ENCODE assay signal across 9 mouse cellular contexts in the genomic region with DNA sequence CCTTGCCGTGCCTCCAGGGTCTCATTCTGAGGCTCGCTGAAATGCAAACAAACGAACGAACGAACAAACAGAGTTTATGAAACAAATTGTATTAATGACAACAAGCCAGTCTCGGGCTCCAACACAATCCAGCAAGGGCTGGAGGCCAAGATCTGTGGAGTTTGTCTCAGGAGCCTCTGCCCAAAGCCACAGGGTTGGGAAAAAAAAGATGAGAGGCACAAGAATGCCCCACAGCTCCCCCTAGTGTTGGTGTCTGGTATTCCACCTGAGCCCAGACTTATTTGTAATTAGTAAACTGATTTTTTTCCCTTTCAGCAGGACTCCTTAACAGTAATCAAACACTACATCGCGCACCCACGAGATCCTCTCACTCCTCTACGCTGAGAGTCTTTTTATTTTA. TPM values are rescaled to one million over a fixed set of nuclear protein-coding genes. Genes with fewer than 3 reads are reported as not detected.
DNase-seq lines count a peak whose midpoint lies in the region; ATAC-seq and TF ChIP-seq lines count a peak whose summit lies in the region.
"Had no signal": no experiment of that assay in that cellular context is flagged by ENCODE, and none has a peak within 500 bp of the region (broad histone marks: within the 10 kb centered on the region; RNA-seq: fewer than 3 reads in every experiment).

No protein-coding gene starts in this region.

- no peak overlapping the region for H3K27ac ChIP-seq in hindbrain, embryonic 11.5 days (ENCODE audit: low read depth, low read length)
- no peak overlapping the region for H3K27ac ChIP-seq in hindbrain, embryonic 12.5 days
- H3K27ac ChIP-seq in midbrain, postnatal 0 days (ENCODE audit: low read depth, low read length) = no peak overlapping the region
- H3K27ac ChIP-seq in testis, adult 2 months (ENCODE audit: control insufficient read depth, insufficient read depth, low read depth, low read length) = no peak overlapping the region
- H3K27ac ChIP-seq: embryonic facial prominence, embryonic 13.5 days had no signal

- H3K27me3 ChIP-seq in hindbrain, embryonic 11.5 days (ENCODE audit: control insufficient read depth, insufficient read depth, low read length) = no peaks in the 10 kb centered on the region
- H3K27me3 ChIP-seq in hindbrain, embryonic 12.5 days = no peaks in the 10 kb centered on the region
- no peaks in the 10 kb centered on the region for H3K27me3 ChIP-seq in midbrain, postnatal 0 days (ENCODE audit: insufficient read depth, low read length)
- no peaks in the 10 kb centered on the region for H3K27me3 ChIP-seq in testis, adult 2 months (ENCODE audit: control insufficient read depth, insufficient read depth, low read length)
- H3K27me3 ChIP-seq: embryonic facial prominence, embryonic 13.5 days had no signal

- no peaks in the 10 kb centered on the region for H3K36me3 ChIP-seq in hindbrain, embryonic 11.5 days (ENCODE audit: control insufficient read depth, insufficient read depth, low read length)
- H3K36me3 ChIP-seq in hindbrain, embryonic 12.5 days = no peaks in the 10 kb centered on the region
- H3K36me3 ChIP-seq in midbrain, postnatal 0 days (ENCODE audit: insufficient read depth, low read length) = no peaks in the 10 kb centered on the region
- no peaks in the 10 kb centered on the region for H3K36me3 ChIP-seq in testis, adult 2 months (ENCODE audit: control insufficient read depth, insufficient read depth, low read length)
- H3K36me3 ChIP-seq: embryonic facial prominence, embryonic 13.5 days had no signal

- H3K9ac ChIP-seq in hindbrain, embryonic 11.5 days (ENCODE audit: low read depth, low read length) = no peak overlapping the region
- H3K9ac ChIP-seq in hindbrain, embryonic 12.5 days = no peak overlapping the region
- H3K9ac ChIP-seq in midbrain, postnatal 0 days (replicated peaks; ENCODE audit: low read length, poor library complexity, severe bottlenecking) = no peak overlapping the region
- H3K9ac ChIP-seq: embryonic facial prominence, embryonic 13.5 days had no signal

- no peaks in the 10 kb centered on the region for H3K4me1 ChIP-seq in hindbrain, embryonic 11.5 days (replicated peaks; ENCODE audit: control insufficient read depth, insufficient read depth, low read length)
- peaks cover 4% of the 10 kb centered on the region; the same call in 1 of the 2 replicates for H3K4me1 ChIP-seq in hindbrain, embryonic 12.5 days
- no peaks in the 10 kb centered on the region for H3K4me1 ChIP-seq in midbrain, postnatal 0 days (ENCODE audit: insufficient read depth, low read length)
- peaks cover 5% of the 10 kb centered on the region for H3K4me1 ChIP-seq in testis, adult 2 months (ENCODE audit: control insufficient read depth, insufficient read depth, low read length)
- H3K4me1 ChIP-seq: embryonic facial prominence, embryonic 13.5 days had no signal

- peak; percentile 78 for TF ChIP-seq CTCF in midbrain, postnatal 0 days (IDR thresholded peaks at IDR 0.05)
- peak; percentile 44; the same call in 1 of the 2 replicates for TF ChIP-seq CTCF in testis, adult 2 months (IDR thresholded peaks at IDR 0.05; ENCODE audit: control insufficient read depth, insufficient read depth, insufficient replicate concordance, low read depth, low read length)

- WGBS in hindbrain, embryonic 11.5 days = 60% methylated on average over 10 of the region's 10 CpGs
- WGBS in hindbrain, embryonic 12.5 days = 57% methylated on average over 10 of the region's 10 CpGs
- WGBS in midbrain, postnatal 0 days = 45% methylated on average over 10 of the region's 10 CpGs

- H3K9me3 ChIP-seq in hindbrain, embryonic 11.5 days (ENCODE audit: control insufficient read depth, low read length) = no peaks in the 10 kb centered on the region
- H3K9me3 ChIP-seq in hindbrain, embryonic 12.5 days (replicated peaks) = no peaks in the 10 kb centered on the region
- H3K9me3 ChIP-seq in midbrain, postnatal 0 days (ENCODE audit: low read length) = no peaks in the 10 kb centered on the region
- H3K9me3 ChIP-seq: embryonic facial prominence, embryonic 13.5 days had no signal

- no peak for ATAC-seq in hindbrain, embryonic 11.5 days (ENCODE audit: low FRiP score)
- ATAC-seq in hindbrain, embryonic 12.5 days (ENCODE audit: low FRiP score) = no peak
- no peak for ATAC-seq in midbrain, postnatal 0 days (ENCODE audit: low FRiP score)

- H3K4me3 ChIP-seq in hindbrain, embryonic 11.5 days (ENCODE audit: low read depth, low read length) = no peak overlapping the region
- H3K4me3 ChIP-seq in hindbrain, embryonic 12.5 days = no peak overlapping the region
- no peak overlapping the region for H3K4me3 ChIP-seq in midbrain, postnatal 0 days (ENCODE audit: low read depth, low read length)
- H3K4me3 ChIP-seq in testis, adult 2 months (ENCODE audit: control insufficient read depth, low read depth, low read length) = peak overlapping the region; percentile 37; the same call in 1 of the 2 replicates
- H3K4me3 ChIP-seq: embryonic facial prominence, embryonic 13.5 days had no signal

- H3K4me2 ChIP-seq in hindbrain, embryonic 11.5 days (replicated peaks; ENCODE audit: low read depth, low read length) = no peak overlapping the region
- no peak overlapping the region for H3K4me2 ChIP-seq in hindbrain, embryonic 12.5 days (replicated peaks)
- no peak overlapping the region for H3K4me2 ChIP-seq in midbrain, postnatal 0 days (ENCODE audit: low read depth, low read length, poor library complexity, severe bottlenecking)
- H3K4me2 ChIP-seq: embryonic facial prominence, embryonic 13.5 days had no signal

- DNase-seq in hindbrain, embryonic 11.5 days (ENCODE audit: low spot score) = peak; percentile 81
- DNase-seq in MEL-GATA-1-ER (ENCODE audit: extremely low read depth, low read depth) = peak; percentile 26
- peak; percentile 84 to 88 for DNase-seq in cerebellum, postnatal 10 days
- peak; percentile 32 to 72 for DNase-seq in heart, adult 9 months (ENCODE audit: low spot score in 2 of 2)
- DNase-seq in layer of hippocampus, postnatal 25 days (ENCODE audit: extremely low spot score in 1 of 2, low spot score in 1 of 2) = peak; percentile 49 to 82
- peak; percentile 81 for DNase-seq in midbrain, postnatal 0 days (ENCODE audit: low spot score)

- no peak for TF ChIP-seq POLR2A in testis, adult 2 months (IDR thresholded peaks at IDR 0.05; ENCODE audit: control insufficient read depth, low read depth, low read length)

RNA-seq across cellular contexts. Expression of gene Cysltr2, which starts 48.6 kb away (rescaled TPM):
- 0.11 TPM in 1 of 2 replicates, not detected in the other for polyA plus RNA-seq in hindbrain, embryonic 11.5 days (2014; fragmentation: Nextera tagmentation; extraction: Ambion mirVana)
- polyA plus RNA-seq in hindbrain, embryonic 12.5 days (2016; fragmentation: Nextera tagmentation; extraction: Ambion mirVana) = not detected in 2 replicates
- total RNA-seq in layer of hippocampus, postnatal 25 days (2021) = 1 to 10 TPM; 1.4 to 1.5 TPM
- total RNA-seq in midbrain, postnatal 0 days (2014; rRNA removed) = 0.76 TPM in 1 of 2 replicates, not detected in the other
- polyA plus RNA-seq in midbrain, postnatal 0 days (2015; fragmentation: Nextera tagmentation; extraction: Ambion mirVana) = 0.30 and 0.33 TPM in 2 replicates
- polyA plus RNA-seq in testis, adult 2 months (2012; rRNA removed) = 0.40 and 0.57 TPM in 2 replicates
- polyA plus RNA-seq: embryonic facial prominence, embryonic 13.5 days had no signal

Comparison
In these comparisons a context has a peak if more than half of its experiments do, and no peak if none do; other contexts are left out.
1. DNase-seq: peak in every context shown above with its lines; median percentile 86 in cerebellum, postnatal 10 days; 81 in hindbrain, embryonic 11.5 days; 81 in midbrain, postnatal 0 days; 66 in layer of hippocampus, postnatal 25 days; 52 in heart, adult 9 months; 26 in MEL-GATA-1-ER.